In the genomic region with DNA sequence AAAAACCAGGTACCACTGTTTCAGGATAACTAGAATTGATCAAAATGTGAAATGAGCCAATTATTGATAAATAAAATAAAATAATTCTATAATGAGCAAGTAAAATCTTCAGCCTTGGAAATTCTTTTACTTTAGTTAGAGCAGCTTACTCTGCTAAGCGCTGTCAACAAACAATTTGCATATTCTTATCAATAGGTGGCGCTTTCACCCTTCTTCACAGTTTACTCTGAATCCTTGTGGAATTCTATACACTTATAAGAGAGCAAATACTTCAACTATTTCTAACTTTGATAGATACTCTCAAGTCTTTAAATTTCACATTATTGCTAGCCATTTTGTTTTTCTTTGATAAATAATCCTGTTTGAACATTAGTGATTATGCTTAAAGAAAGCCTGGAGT, we compare ENCODE assay signal across 11 mouse cellular contexts.
DNase-seq lines count a peak whose midpoint lies in the region; ATAC-seq lines count a peak whose summit lies in the region.
"Had no signal": no experiment of that assay in that cellular context is flagged by ENCODE, and none has a peak within 500 bp of the region (broad histone marks: within the 10 kb centered on the region; RNA-seq: fewer than 3 reads in every experiment).

No protein-coding gene starts in this region.

- peak; percentile 4 to 35 for DNase-seq in heart, postnatal 10 days
- no peak for DNase-seq in heart, postnatal 25 days (ENCODE audit: low spot score)
- no peak for DNase-seq in midbrain, embryonic 11.5 days (ENCODE audit: low spot score, missing footprints)
- no peak for DNase-seq in midbrain, embryonic 10.5 days (ENCODE audit: low spot score)
- no peak for DNase-seq in adrenal gland, adult 18-20 months (ENCODE audit: low spot score in 2 of 2)
- DNase-seq in urinary bladder, postnatal 36 days (ENCODE audit: low spot score in 2 of 2) = no peak
- DNase-seq: thymus, postnatal 4 days had no signal

- intact Hi-C loops in heart, postnatal 10 days (cut with DNase I) = loop anchor here (1.0 to 10.0 kb wide), 4 partner anchors 228 to 1691 kb away; no protein-coding TSS in a partner anchor
- intact Hi-C loops in heart, postnatal 25 days (cut with DNase I) = loop anchor here (5.0 to 10.0 kb wide), 3 partner anchors 223 to 851 kb away; no protein-coding TSS in a partner anchor

- H3K4me1 ChIP-seq in midbrain, embryonic 11.5 days (ENCODE audit: control insufficient read depth, insufficient read depth, low read length) = no peaks in the 10 kb centered on the region
- no peaks in the 10 kb centered on the region for H3K4me1 ChIP-seq in midbrain, embryonic 10.5 days
- H3K4me1 ChIP-seq in hindbrain, embryonic 15.5 days (replicated peaks) = no peaks in the 10 kb centered on the region
- H3K4me1 ChIP-seq: neural tube, embryonic 12.5 days had no signal

- no peaks in the 10 kb centered on the region for H3K27me3 ChIP-seq in midbrain, embryonic 11.5 days (ENCODE audit: control insufficient read depth, insufficient read depth, low read length)
- H3K27me3 ChIP-seq in midbrain, embryonic 10.5 days (ENCODE audit: low read depth, poor library complexity, severe bottlenecking) = no peaks in the 10 kb centered on the region
- H3K27me3 ChIP-seq in hindbrain, embryonic 15.5 days = no peaks in the 10 kb centered on the region
- H3K27me3 ChIP-seq: neural tube, embryonic 12.5 days had no signal

- no peak overlapping the region for H3K4me3 ChIP-seq in midbrain, embryonic 11.5 days (ENCODE audit: low read depth, low read length)
- H3K4me3 ChIP-seq in midbrain, embryonic 10.5 days = no peak overlapping the region
- H3K4me3 ChIP-seq in hindbrain, embryonic 15.5 days = no peak overlapping the region
- H3K4me3 ChIP-seq: erythroblast, embryonic 14.5 days; neural tube, embryonic 12.5 days had no signal

- ATAC-seq in midbrain, embryonic 11.5 days (ENCODE audit: low FRiP score) = peak; percentile 73; the same call in 1 of the 2 replicates
- ATAC-seq in hindbrain, embryonic 15.5 days (ENCODE audit: low FRiP score, low read depth) = peak; percentile 71; the same call in 1 of the 2 replicates
- ATAC-seq in granulocyte monocyte progenitor cell, adult 5-6 weeks (replicated peaks; ENCODE audit: poor library complexity, severe bottlenecking) = no peak

- H3K4me2 ChIP-seq in midbrain, embryonic 11.5 days = no peak overlapping the region
- no peak overlapping the region for H3K4me2 ChIP-seq in hindbrain, embryonic 15.5 days
- H3K4me2 ChIP-seq: neural tube, embryonic 12.5 days had no signal

- H3K9me3 ChIP-seq in midbrain, embryonic 11.5 days (ENCODE audit: control insufficient read depth, low read length) = no peaks in the 10 kb centered on the region
- no peaks in the 10 kb centered on the region for H3K9me3 ChIP-seq in midbrain, embryonic 10.5 days (replicated peaks)
- no peaks in the 10 kb centered on the region for H3K9me3 ChIP-seq in hindbrain, embryonic 15.5 days
- H3K9me3 ChIP-seq: neural tube, embryonic 12.5 days had no signal

- H3K9ac ChIP-seq in midbrain, embryonic 11.5 days (ENCODE audit: low read length) = no peak overlapping the region
- no peak overlapping the region for H3K9ac ChIP-seq in hindbrain, embryonic 15.5 days
- H3K9ac ChIP-seq: neural tube, embryonic 12.5 days had no signal

- 7% methylated on average over 2 of the region's 2 CpGs for WGBS in midbrain, embryonic 11.5 days
- WGBS in midbrain, embryonic 10.5 days = 6% methylated on average over 2 of the region's 2 CpGs
- 3% methylated on average over 2 of the region's 2 CpGs for WGBS in hindbrain, embryonic 15.5 days

- H3K36me3 ChIP-seq in midbrain, embryonic 11.5 days (ENCODE audit: control insufficient read depth, insufficient read depth, low read length) = no peaks in the 10 kb centered on the region
- H3K36me3 ChIP-seq in midbrain, embryonic 10.5 days = no peaks in the 10 kb centered on the region
- no peaks in the 10 kb centered on the region for H3K36me3 ChIP-seq in hindbrain, embryonic 15.5 days
- H3K36me3 ChIP-seq: neural tube, embryonic 12.5 days had no signal

- H3K27ac ChIP-seq in midbrain, embryonic 11.5 days (ENCODE audit: low read depth, low read length) = no peak overlapping the region
- no peak overlapping the region for H3K27ac ChIP-seq in midbrain, embryonic 10.5 days (replicated peaks)
- no peak overlapping the region for H3K27ac ChIP-seq in hindbrain, embryonic 15.5 days (replicated peaks)
- H3K27ac ChIP-seq: neural tube, embryonic 12.5 days had no signal

Comparison
In these comparisons a context has a peak if more than half of its experiments do, and no peak if none do; other contexts are left out.
1. DNase-seq: peak in heart, postnatal 10 days (2 of 2); none in heart, postnatal 25 days (single experiment), midbrain, embryonic 11.5 days (single experiment), midbrain, embryonic 10.5 days (single experiment), adrenal gland, adult 18-20 months (0 of 2) and urinary bladder, postnatal 36 days (0 of 2).